Mouse (Mus musculus) adrenal gland, adult 8-10 months (tissue): ENCODE measurements around the gene Hist1h3f. TPM values are rescaled to one million over a fixed set of nuclear protein-coding genes. Genes with fewer than 3 reads are reported as not detected.
"Not testable (repeated sequence)": the region's sequence is repeated elsewhere in the genome, so short reads cannot be mapped to it uniquely, and the experiment has no call there.

Experiments used
- DNase-seq: peaks from one replicate; pipeline ENCODE4 v3.0.0; 2022
- total RNA-seq, 4 experiments: library from RNA; stranded (reverse); gene quantifications; 2 replicates each; pipeline ENCODE4 v1.2.4; 2022

Hist1h3f gene
- total RNA-seq, 4 experiments from 2014 or later = 16.8 to 22.6 (median 20.7) TPM

- no peak for DNase-seq
Measured at GRCm38 (mm10) chr13:23564482-23564881, 20.6 kb downstream of the Hist1h3f start.

GRCm38 (mm10) chr13:23570261-23571021, 26.6 kb downstream of the Hist1h3f start:
- not testable (repeated sequence) for DNase-seq

- DNase-seq = peak; percentile 69
Measured at GRCm38 (mm10) chr13:23571022-23571503, 27.2 kb downstream of the Hist1h3f start, which contains the start of the genes Hist1h2ae and Hist1h2bg. Gene Hist1h2ae, minus strand, starts transcription at chr13:23571220. Gene Hist1h2bg, plus strand, starts transcription at chr13:23571396.

GRCm38 (mm10) chr13:23571504-23572217, 27.8 kb downstream of the Hist1h3f start:
- DNase-seq = not testable (repeated sequence)

GRCm38 (mm10) chr13:23572218-23573033, 28.6 kb downstream of the Hist1h3f start:
- no peak for DNase-seq

- DNase-seq = not testable (repeated sequence)
Measured at GRCm38 (mm10) chr13:23573034-23573897, 29.4 kb downstream of the Hist1h3f start.

GRCm38 (mm10) chr13:23573898-23574524, 30.2 kb downstream of the Hist1h3f start, which contains the start of the genes Hist1h2bf and Hist1h2ad:
Gene Hist1h2bf, minus strand, starts transcription at chr13:23574196.
Gene Hist1h2ad, plus strand, starts transcription at chr13:23574381.
- peak; percentile 89 for DNase-seq

- DNase-seq = not testable (repeated sequence)
Measured at GRCm38 (mm10) chr13:23574546-23575170, 30.8 kb downstream of the Hist1h3f start.

GRCm38 (mm10) chr13:23575271-23575851, 31.5 kb downstream of the Hist1h3f start, which contains the start of gene Hist1h3d:
Gene Hist1h3d, plus strand, starts transcription at chr13:23575763.
- no peak for DNase-seq

GRCm38 (mm10) chr13:23575864-23576313, 32.0 kb downstream of the Hist1h3f start:
- DNase-seq = not testable (repeated sequence)

GRCm38 (mm10) chr13:23576351-23576881, 32.6 kb downstream of the Hist1h3f start:
- DNase-seq = no peak

- no peak for DNase-seq
Measured at GRCm38 (mm10) chr13:23576906-23577639, 33.2 kb downstream of the Hist1h3f start.

- no peak for DNase-seq
Measured at GRCm38 (mm10) chr13:23577835-23578234, 34.0 kb downstream of the Hist1h3f start.

- DNase-seq = peak; percentile 97
Measured at GRCm38 (mm10) chr13:23581408-23582218, 37.8 kb downstream of the Hist1h3f start, which contains the start of gene Hist1h4d. Gene Hist1h4d, plus strand, starts transcription at chr13:23581598.

- DNase-seq = no peak
Measured at GRCm38 (mm10) chr13:23582219-23583056, 38.6 kb downstream of the Hist1h3f start.

- no peak for DNase-seq
Measured at GRCm38 (mm10) chr13:23583387-23584068, 39.7 kb downstream of the Hist1h3f start.
